Mouse (Mus musculus) 3134 (cell line): ENCODE data around the gene Ap2s1.

Experiments used
- DNase-seq: peaks from one replicate; pipeline ENCODE4 v3.0.0-alpha.2; 2011; ENCODE audit warnings: low spot score; ENCODE audit not compliant: insufficient read length; ENCODE audit errors: extremely low read depth

Ap2s1 gene

GRCm38 (mm10) chr7:16747656-16748055 is 9.4 kb downstream of the Ap2s1 start:
- no peak for DNase-seq

GRCm38 (mm10) chr7:16752016-16752415 is 13.8 kb downstream of the Ap2s1 start:
- no peak for DNase-seq

- no peak for DNase-seq
Observed at GRCm38 (mm10) chr7:16755362-16756017, 17.3 kb downstream of the Ap2s1 start.

GRCm38 (mm10) chr7:16758872-16759574 is 20.8 kb downstream of the Ap2s1 start:
- no peak for DNase-seq

- DNase-seq = peak; percentile 63
Observed at GRCm38 (mm10) chr7:16760292-16760691, 22.1 kb downstream of the Ap2s1 start.

GRCm38 (mm10) chr7:16761005-16761481 is 22.8 kb downstream of the Ap2s1 start:
- DNase-seq = no peak

GRCm38 (mm10) chr7:16761630-16762029 is 23.4 kb downstream of the Ap2s1 start:
- DNase-seq = no peak

- no peak for DNase-seq
Observed at GRCm38 (mm10) chr7:16763463-16764218, 25.4 kb downstream of the Ap2s1 start.

- DNase-seq = no peak
Observed at GRCm38 (mm10) chr7:16766443-16766842, 28.2 kb downstream of the Ap2s1 start.

GRCm38 (mm10) chr7:16775888-16776287 is 37.7 kb downstream of the Ap2s1 start:
- DNase-seq = no peak

GRCm38 (mm10) chr7:16780076-16780475 is 41.9 kb downstream of the Ap2s1 start:
- DNase-seq = no peak

GRCm38 (mm10) chr7:16780825-16781554 is 42.8 kb downstream of the Ap2s1 start, which contains the start of gene Slc1a5:
Gene Slc1a5, plus strand, starts transcription at chr7:16781340.
- peak; percentile 94 for DNase-seq

- no peak for DNase-seq
Observed at GRCm38 (mm10) chr7:16781555-16781815, 43.3 kb downstream of the Ap2s1 start.

GRCm38 (mm10) chr7:16781816-16782554 is 43.8 kb downstream of the Ap2s1 start:
- peak; percentile 59 for DNase-seq

GRCm38 (mm10) chr7:16782555-16783125 is 44.4 kb downstream of the Ap2s1 start:
- DNase-seq = no peak

- DNase-seq = peak; percentile 74
Observed at GRCm38 (mm10) chr7:16783224-16783688, 45.0 kb downstream of the Ap2s1 start.

GRCm38 (mm10) chr7:16783758-16784415 is 45.7 kb downstream of the Ap2s1 start:
- peak; percentile 81 for DNase-seq

GRCm38 (mm10) chr7:16784498-16784976 is 46.3 kb downstream of the Ap2s1 start:
- DNase-seq = peak; percentile 84

- DNase-seq = no peak
Observed at GRCm38 (mm10) chr7:16785541-16786083, 47.4 kb downstream of the Ap2s1 start.
